Mouse (Mus musculus) G1E-ER4 (cell line): ENCODE data around the gene 4933428M09Rik. TPM values are rescaled to one million over a fixed set of nuclear protein-coding genes. Genes with fewer than 3 reads are reported as not detected.

Experiments used
- GATA1 ChIP-seq: IDR thresholded peaks from one replicate; pipeline ENCODE4 v1.8.0; 2012; ENCODE audit warnings: low read length, inconsistent platforms
- polyA plus RNA-seq: library from polyadenylated mRNA; stranded (reverse); fragments of >175 nt; gene quantifications from 2 replicates; pipeline ENCODE4 v1.2.3, GENCODE M21; 2012

4933428M09Rik gene
- not detected in 2 replicates for polyA plus RNA-seq

DNA sequence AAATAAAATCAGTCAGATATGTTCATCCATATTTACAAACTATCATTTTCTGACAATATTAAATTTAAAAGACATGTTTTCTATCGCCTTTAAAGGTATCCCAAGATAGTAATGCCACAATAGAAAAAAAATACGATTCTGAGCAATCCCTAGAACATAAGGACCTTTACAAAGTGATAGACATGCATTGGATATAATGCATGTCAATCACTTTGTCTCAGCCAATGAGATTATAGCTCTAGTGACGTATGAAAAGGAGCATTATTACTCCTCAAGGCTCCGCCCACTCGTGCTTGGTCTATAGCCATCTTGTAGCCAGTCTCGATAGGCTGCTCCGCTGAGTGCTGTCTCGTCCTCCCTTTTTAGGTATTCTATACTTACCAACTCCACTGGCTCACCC, at the start of gene 4933428M09Rik:
Gene 4933428M09Rik (plus strand): TSS at position 301 of the 400 bp plus-strand sequence.
- no peak for TF ChIP-seq GATA1

DNA sequence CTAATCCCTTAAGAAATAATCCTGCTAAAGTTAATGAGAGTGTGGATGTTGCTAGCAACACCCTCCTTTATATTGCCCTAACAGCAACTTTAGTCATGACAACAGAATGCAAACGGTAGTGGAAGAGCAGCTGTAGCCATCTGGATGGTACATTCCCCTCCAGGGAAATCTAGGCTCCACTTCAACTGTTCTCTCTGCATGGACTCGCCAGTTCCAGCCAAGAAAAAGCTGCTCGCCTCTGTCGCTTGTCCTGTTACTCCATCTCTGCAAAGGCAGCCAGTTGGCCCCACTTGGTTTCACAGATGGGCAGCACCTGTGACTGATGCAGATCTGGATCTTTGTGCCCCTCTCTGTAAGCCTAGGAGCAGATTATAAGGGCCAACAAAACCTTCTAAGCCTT, 45.0 kb upstream of the 4933428M09Rik start:
- no peak for TF ChIP-seq GATA1

DNA sequence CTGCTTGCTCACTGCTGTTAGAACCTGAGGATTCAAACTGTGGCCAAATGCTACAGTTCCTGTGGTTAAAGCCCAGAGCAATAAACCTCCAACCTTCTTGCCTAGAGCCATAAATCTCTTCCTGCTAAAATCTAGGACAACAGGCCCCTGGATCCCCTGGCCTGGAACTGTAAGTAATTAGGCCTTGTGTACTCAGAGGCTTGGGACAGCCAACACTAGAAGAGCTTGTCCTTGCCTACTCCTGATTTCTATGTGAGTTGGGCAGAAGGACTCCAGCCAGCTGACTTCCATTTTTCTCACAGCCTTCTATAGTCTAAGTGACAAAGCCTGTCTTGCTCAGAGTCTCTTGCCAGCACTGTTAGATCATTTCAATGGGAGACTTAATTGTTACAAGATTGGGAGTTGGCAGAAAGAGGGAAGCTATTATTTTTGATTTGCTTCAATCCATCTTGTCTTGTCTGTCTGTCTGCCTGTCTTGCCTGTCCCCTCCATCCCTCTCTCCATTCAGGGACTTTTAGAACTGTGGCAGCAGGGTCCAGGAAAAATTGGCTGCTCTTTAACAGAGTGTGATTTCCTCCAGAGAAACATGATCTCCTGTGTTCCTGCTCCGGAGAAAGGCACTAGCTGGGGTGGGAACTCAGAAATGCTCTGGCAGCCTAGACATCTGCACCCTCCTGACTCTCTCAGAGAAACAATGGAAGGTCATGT, 15.7 kb downstream of the 4933428M09Rik start:
- TF ChIP-seq GATA1 = no peak

DNA sequence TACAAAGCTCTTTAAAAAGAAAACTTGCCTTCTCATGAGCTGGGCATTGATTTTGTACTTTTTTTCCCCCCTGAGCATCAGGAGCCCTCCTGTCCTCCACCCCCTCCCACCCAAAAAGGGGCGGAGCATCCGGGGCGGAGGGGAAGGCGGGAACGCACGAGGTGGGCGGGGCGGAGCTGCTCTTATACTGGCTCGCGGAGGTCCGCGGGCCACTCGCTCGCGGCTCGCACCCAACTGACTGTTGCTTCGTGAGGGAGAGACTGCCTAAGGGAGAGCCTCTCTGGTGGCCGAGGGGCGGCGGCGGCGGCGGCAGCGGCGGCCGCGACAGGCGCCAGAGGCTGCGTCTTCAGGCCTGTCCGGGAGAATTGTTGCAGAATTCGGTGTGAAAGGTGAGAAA, 30.8 kb downstream of the 4933428M09Rik start, which contains the start of gene Mum1l1:
Gene Mum1l1 (plus strand): TSS at position 214 of the 397 bp plus-strand sequence.
- TF ChIP-seq GATA1 = no peak

DNA sequence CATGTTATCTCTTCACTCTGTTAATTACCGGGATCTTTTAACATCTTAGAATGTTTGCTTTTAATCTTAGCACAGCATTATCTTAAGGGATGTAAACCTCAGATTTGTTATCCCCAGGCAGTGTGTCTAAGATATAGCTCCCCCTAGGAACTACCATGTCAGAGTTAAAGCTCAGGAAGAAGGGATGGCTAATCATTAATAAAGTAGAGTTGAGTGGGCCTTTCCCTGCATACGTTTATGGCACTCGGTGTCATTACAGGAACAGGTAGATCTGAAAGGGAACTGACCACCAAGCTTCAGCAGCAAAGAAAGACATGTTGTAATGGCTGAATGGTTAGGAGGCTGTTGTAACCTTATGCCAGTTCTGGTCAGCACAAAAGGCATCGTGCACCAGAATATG, 35.7 kb downstream of the 4933428M09Rik start:
- TF ChIP-seq GATA1 = no peak

DNA sequence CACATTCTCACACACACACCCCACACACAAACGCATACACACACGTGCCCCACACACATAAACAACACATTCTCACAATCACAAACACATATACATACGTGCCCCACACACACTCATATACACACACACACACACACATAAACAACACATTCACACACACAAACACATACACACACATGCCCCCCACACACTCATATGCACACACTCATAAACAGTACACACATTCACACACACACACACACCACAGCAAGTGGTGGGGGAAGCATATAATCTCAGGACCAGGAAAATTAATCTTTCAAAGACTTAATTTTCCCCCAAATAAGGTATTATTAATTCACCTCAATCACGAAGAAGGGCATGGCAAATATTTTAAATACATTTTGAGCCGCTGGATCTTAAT, 37.4 kb downstream of the 4933428M09Rik start:
- TF ChIP-seq GATA1 = no peak

DNA sequence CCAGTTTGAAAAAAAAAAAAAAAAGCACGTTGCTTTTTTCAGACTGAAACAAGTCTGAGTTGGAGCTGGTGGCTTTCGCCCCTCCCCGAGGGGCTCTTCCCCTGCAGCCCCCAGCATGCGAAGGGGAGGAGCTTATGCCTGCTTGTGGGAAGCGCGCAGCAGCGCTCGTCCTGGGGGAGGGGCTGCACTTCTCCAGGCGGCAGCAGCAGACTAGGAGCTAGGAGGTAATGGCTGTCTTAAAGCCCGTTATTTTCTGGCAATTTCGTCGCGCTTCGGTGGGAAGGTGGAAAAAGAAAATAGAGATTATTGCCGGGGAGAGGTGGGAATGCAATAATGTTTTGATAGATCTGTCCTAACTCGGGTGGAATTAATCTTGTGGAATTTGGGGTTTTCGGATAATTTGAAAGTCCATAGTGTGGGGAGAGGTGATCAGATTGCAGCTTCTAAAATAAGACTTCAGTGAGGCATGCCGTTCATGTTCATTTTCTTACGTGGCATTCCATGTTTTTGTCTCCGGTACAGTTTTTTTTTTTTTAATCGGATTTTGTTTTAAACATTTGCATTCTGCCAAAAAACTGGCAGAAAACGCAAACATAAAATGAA, 38.1 kb downstream of the 4933428M09Rik start:
- TF ChIP-seq GATA1 = no peak

DNA sequence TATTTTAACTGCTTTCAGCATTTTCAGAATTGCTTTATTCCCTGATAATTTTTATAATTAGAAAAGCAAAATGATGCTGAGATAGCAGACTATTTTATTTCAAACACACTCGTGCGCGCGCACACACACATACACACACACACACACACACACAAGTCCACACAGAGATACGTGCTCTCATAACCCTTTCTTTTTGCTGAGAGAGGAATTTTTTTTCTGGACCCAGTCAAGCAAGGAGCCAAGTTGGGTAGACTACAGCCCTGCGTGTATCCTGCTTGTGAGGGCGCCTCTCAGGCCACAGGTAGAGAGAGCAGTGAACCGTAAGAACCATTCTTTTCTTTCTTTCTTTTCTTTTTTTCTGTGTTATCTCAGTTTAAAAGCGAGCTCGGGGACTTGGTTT, 38.7 kb downstream of the 4933428M09Rik start:
- no peak for TF ChIP-seq GATA1

DNA sequence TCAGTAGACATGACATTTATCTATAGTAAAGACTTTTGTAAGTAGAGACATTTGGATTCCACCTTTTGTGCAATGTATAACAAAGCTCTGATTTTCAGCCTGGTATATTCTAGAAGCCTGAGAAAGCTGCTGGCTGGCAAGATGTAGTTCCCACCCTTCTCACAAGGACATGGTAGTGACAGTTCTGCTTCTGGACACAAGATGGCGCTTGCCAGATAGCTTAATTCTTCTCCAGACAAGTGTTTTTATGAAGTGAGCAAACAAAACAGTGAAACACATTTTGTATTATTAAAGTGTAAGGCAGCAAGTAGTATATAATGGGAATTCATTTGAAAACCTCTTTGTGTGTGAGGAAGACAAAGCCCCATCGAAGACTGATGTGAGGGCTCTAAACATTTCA, 40.0 kb downstream of the 4933428M09Rik start:
- no peak for TF ChIP-seq GATA1

DNA sequence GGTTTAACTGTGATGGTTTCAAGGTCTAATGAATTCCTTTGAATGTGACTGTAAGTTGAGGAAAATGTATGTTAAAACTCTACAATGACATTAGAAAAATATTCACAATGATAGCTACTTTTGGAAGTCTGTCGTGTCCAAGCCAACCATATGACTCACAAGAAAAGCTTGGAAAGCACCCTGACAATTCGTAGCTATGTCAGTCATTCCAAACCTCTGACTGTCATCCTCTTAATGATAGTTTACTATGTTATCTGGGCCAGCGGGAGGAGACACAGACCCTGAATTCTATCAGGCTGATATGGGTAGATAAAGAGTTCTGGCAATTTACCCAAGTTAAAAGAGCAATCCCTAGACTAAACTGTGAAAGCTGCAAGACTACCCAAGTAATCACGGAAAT, 41.8 kb downstream of the 4933428M09Rik start:
- no peak for TF ChIP-seq GATA1

DNA sequence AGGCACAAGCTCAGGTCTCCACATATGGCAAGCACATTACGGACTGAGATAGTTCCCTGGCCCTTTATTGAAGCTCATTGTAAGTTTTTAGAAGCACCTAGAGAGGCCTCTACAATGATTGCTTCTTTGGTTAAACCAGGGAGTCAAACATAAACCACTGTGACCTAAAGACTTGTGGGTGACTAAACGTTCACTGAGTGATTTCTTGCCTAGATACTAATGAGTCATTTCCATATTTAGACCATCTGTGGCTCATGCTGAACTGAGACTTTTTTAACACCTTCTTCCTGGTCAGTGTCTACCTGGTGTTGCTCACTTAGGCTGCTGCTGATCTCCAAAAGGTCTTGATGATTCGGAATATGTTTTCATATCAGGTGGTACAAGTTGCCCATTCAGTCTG, 42.9 kb downstream of the 4933428M09Rik start:
- TF ChIP-seq GATA1 = no peak

Other genes with a start within 250 kb of the 4933428M09Rik start
- not detected in 2 replicates for gene Serpina7, start 94.0 kb upstream of the 4933428M09Rik start, polyA plus RNA-seq
- gene 4930513O06Rik, start 93.0 kb upstream of the 4933428M09Rik start, polyA plus RNA-seq = not detected in 2 replicates
- not detected in 2 replicates for gene Mum1l1, start 30.8 kb downstream of the 4933428M09Rik start, polyA plus RNA-seq
- not detected in 2 replicates for gene Trap1a, start 154.5 kb downstream of the 4933428M09Rik start, polyA plus RNA-seq